Mouse (Mus musculus) cortical plate, adult 2 months (tissue): Measurements from ENCODE around the gene Cdon. TPM values are rescaled to one million over a fixed set of nuclear protein-coding genes. Genes with fewer than 3 reads are reported as not detected.

Experiments used
- H3K27ac ChIP-seq: fragments of 200-500 bp; 2 replicates; pipeline ENCODE4 v1.5.1; 2012; ENCODE audit warnings: low read length, control low read depth, inconsistent platforms; ENCODE audit not compliant: insufficient read depth
- H3K4me1 ChIP-seq: fragments of 200-500 bp; 2 replicates; pipeline ENCODE4 v1.6.1; 2011; ENCODE audit warnings: low read length; ENCODE audit not compliant: control insufficient read depth, insufficient read depth
- H3K4me3 ChIP-seq: fragments of 200-500 bp; 2 replicates; pipeline ENCODE4 v1.5.1; 2011; ENCODE audit warnings: mild to moderate bottlenecking, low read length, control low read depth; ENCODE audit not compliant: insufficient read depth
- CTCF ChIP-seq: fragments of 200-500 bp; IDR thresholded peaks from 2 replicates; pipeline ENCODE4 v1.5.1; 2011; ENCODE audit warnings: mild to moderate bottlenecking, control low read depth, low read length; ENCODE audit not compliant: insufficient read depth; ENCODE audit errors: extremely low read depth
- POLR2A ChIP-seq: fragments of 200-500 bp; IDR thresholded peaks from 2 replicates; pipeline ENCODE4 v1.6.1; 2011; ENCODE audit warnings: mild to moderate bottlenecking, low read length, control low read depth; ENCODE audit not compliant: insufficient read depth; ENCODE audit errors: extremely low read depth
- polyA plus RNA-seq: library from polyadenylated mRNA; depleted of rRNA; stranded (reverse); fragments of >200 nt; gene quantifications from 2 replicates; pipeline ENCODE4 v1.2.3, GENCODE M21; 2012

The Cdon gene
- polyA plus RNA-seq, 1 experiment: 5.6 TPM

DNA sequence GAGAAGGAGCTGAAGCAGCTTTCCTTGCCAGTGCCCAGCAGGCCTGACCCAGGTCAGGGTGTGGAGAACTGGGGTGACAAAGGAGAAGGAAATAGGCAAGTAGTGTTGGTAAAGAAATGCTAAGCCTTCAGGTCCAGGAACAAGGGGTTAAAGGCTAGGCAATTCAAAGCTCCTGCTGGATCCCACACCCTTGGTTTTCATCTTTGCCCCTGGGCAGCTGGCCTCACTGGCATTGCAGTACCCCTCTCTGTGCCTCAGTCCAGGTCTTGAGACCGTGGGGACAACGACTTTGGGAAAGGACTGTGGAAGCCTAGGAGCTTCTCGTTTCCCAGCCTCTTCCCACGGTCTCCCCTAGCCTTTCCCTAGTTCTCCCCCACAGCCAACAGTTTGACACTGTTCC, 93.0 kb downstream of the Cdon start:
- H3K27ac ChIP-seq: no peak overlapping the region
- TF ChIP-seq POLR2A (no peak), CTCF (no peak)
- no peak overlapping the region for H3K4me3 ChIP-seq
- H3K4me1 ChIP-seq: no peaks in the 10 kb centered on the region

GRCm38 (mm10) chr9:35516182-35516581, 95.3 kb downstream of the Cdon start:
- Histone ChIP-seq H3K4me3 (no peak overlapping the region), H3K27ac (no peak overlapping the region), H3K4me1 (no peaks in the 10 kb centered on the region)
- TF ChIP-seq POLR2A (no peak), CTCF (no peak)

- Histone ChIP-seq H3K4me1 (no peaks in the 10 kb centered on the region), H3K4me3 (no peak overlapping the region), H3K27ac (no peak overlapping the region)
- TF ChIP-seq POLR2A (no peak), CTCF (no peak)
These were observed 95.8 kb downstream of the Cdon start for GRCm38 (mm10) chr9:35516711-35517110.

GRCm38 (mm10) chr9:35518169-35518568, 97.2 kb downstream of the Cdon start, which contains the start of gene Gm1113:
Gene Gm1113 (minus strand): TSS chr9:35518269.
- no peaks in the 10 kb centered on the region for H3K4me1 ChIP-seq
- no peak within 1 kb of the TSS for H3K4me3 ChIP-seq
- TF ChIP-seq POLR2A (no peak), CTCF (no peak)
- H3K27ac ChIP-seq: no peak within 1 kb of the TSS

GRCm38 (mm10) chr9:35520631-35521348, 99.9 kb downstream of the Cdon start:
- Histone ChIP-seq H3K4me1 (no peaks in the 10 kb centered on the region), H3K4me3 (no peak overlapping the region), H3K27ac (no peak overlapping the region)
- TF ChIP-seq CTCF (no peak), POLR2A (no peak)

DNA sequence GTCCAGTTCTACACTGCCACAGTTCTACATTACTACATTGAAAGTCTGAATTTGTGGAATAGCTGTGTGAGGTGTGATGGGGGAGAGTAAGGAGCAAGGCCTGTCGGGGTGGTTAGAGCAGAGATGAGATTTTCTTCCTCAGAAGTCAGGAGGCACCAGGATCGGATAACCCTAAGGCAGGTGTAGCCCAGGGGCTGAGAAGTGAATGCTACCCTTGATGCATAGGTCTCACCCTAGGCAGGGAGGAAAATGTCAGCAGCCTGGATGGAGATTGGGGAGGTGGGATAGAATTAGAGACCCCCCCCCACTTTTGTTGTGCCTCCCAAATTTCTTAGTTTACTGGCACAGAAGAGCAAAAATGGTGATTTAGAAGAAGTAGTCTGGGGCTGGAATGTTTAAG, 101.3 kb downstream of the Cdon start:
- Histone ChIP-seq H3K4me3 (no peak overlapping the region), H3K27ac (no peak overlapping the region), H3K4me1 (no peaks in the 10 kb centered on the region)
- no peak for TF ChIP-seq POLR2A
- no peak for TF ChIP-seq CTCF

- Histone ChIP-seq H3K4me3 (no peak overlapping the region), H3K27ac (no peak overlapping the region), H3K4me1 (no peaks in the 10 kb centered on the region)
- no peak for TF ChIP-seq POLR2A
- TF ChIP-seq CTCF: no peak
These were observed 102.0 kb downstream of the Cdon start for GRCm38 (mm10) chr9:35522821-35523515.

DNA sequence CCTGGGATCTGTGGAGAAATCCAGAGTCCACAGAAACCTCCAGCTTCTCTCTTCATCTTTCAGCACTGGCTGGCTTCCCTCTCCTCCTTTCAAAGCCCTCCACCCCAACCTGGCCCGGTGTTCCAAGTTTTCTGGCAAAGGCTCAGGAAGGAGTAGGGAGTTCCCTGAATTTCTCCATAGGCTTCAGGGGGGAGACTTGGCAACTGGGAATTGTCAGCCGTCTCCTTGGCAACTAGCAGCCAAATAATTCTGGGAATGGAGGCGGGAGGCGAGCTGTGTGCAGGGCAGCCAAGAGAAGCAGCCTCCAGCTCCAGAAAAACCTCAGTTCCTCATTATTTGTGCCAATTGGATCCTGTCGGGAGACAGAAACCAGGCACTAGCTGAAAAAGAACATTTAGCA, 102.6 kb downstream of the Cdon start:
- H3K4me3 ChIP-seq: no peak overlapping the region
- no peak for TF ChIP-seq CTCF
- no peak for TF ChIP-seq POLR2A
- H3K27ac ChIP-seq: 0 out of 2 replicates have a peak overlapping the region, but pooled peaks have one; percentile 44
- no peaks in the 10 kb centered on the region for H3K4me1 ChIP-seq

- Histone ChIP-seq H3K4me3 (no peak overlapping the region), H3K27ac (peak overlapping the region; percentile 44; the same call in 1 of the 2 replicates), H3K4me1 (no peaks in the 10 kb centered on the region)
- TF ChIP-seq POLR2A (no peak), CTCF (peak; percentile 81)
These were observed 103.0 kb downstream of the Cdon start for GRCm38 (mm10) chr9:35523941-35524411.

DNA sequence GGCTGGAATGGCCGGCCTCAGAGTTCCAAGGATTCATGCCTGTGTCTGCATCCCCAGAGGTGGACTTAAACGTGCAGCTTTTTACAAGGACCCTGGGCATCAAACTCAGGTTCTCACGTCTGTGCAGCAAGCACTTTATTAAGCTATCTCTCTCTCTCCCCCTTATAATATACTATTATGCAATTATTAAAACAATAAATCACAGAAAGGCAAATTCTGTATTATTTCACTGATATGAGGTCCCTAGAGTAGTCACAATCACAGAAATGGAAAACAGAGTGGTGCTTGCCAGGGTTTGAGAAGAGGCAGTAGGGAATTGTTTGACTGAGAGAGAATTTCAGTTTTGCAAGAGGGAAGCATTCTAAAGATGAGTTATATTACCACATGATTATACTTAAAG, 108.2 kb downstream of the Cdon start:
- TF ChIP-seq CTCF: no peak
- TF ChIP-seq POLR2A: no peak
- H3K4me1 ChIP-seq: no peaks in the 10 kb centered on the region

More for the DNA sequence above, 108.2 kb downstream of the Cdon start:
- H3K4me3 ChIP-seq: no peak overlapping the region
- no peak overlapping the region for H3K27ac ChIP-seq
